In genomic region chr11:108947425-108948184, GRCm38 (mm10) we compare ENCODE assay signal across 11 mouse cellular contexts. TPM values are rescaled to one million over a fixed set of nuclear protein-coding genes. Genes with fewer than 3 reads are reported as not detected.
A peak's percentile ranks its signal among the peaks of the same experiment; 100 is the strongest.
DNase-seq lines count a peak whose midpoint lies in the region; ATAC-seq lines count a peak whose summit lies in the region.
"Had no signal": no experiment of that assay in that cellular context is flagged by ENCODE, and none has a peak within 500 bp of the region (broad histone marks: within the 10 kb centered on the region; RNA-seq: fewer than 3 reads in every experiment).

No protein-coding gene starts in this region.

- intact Hi-C loops in gastrocnemius, postnatal 36 days (cut with DNase I), result no loop called here

- peaks cover 73% of the 10 kb centered on the region for H3K36me3 ChIP-seq in limb, embryonic 15.5 days

- peak; percentile 37 for DNase-seq in gastrocnemius, postnatal 10 days
- DNase-seq in gastrocnemius, postnatal 36 days, result no peak
- peak; percentile 17 for DNase-seq in NIH3T3 (ENCODE audit: low read depth)
- peak; percentile 74 for DNase-seq in fibroblast of lung, adult 2 months (ENCODE audit: low read depth)
- DNase-seq in spleen, postnatal 4 days (ENCODE audit: low spot score in 2 of 2), result no peak
- DNase-seq in spleen, adult 12 weeks (ENCODE audit: low spot score), result no peak
- DNase-seq: kidney, postnatal 25 days; right cerebral cortex, adult 18-20 months had no signal

- H3K4me2 ChIP-seq in limb, embryonic 15.5 days, result 0 out of 2 replicates have a peak overlapping the region, but pooled peaks have one; percentile 10

- peak overlapping the region; percentile 83 for H3K27ac ChIP-seq in limb, embryonic 15.5 days

- H3K9me3 ChIP-seq in limb, embryonic 15.5 days, result no peaks in the 10 kb centered on the region

- peaks cover 36% of the 10 kb centered on the region for H3K4me1 ChIP-seq in limb, embryonic 15.5 days

- H3K4me3 ChIP-seq in limb, embryonic 15.5 days, result no peak overlapping the region

- H3K27me3 ChIP-seq in limb, embryonic 15.5 days, result no peaks in the 10 kb centered on the region
- H3K27me3 ChIP-seq: CH12.LX had no signal

- WGBS in limb, embryonic 15.5 days, result 27% methylated on average over 20 of the region's 20 CpGs

- peak; percentile 70 for ATAC-seq in limb, embryonic 15.5 days (ENCODE audit: insufficient number of reproducible peaks, low FRiP score, low TSS enrichment, low read depth)
- no peak for ATAC-seq in erythroid progenitor cell, adult 5-6 weeks (replicated peaks; ENCODE audit: low FRiP score, poor library complexity, severe bottlenecking)

- H3K9ac ChIP-seq in limb, embryonic 15.5 days, result no peak overlapping the region

RNA-seq across cellular contexts. Expression of gene Axin2, which starts 27.5 kb away (rescaled TPM):
- total RNA-seq in gastrocnemius, postnatal 10 days (2021), result 10 to 100 TPM; 10.8 to 18.6 TPM
- total RNA-seq in gastrocnemius, postnatal 36 days (2021), result 10 to 100 TPM in 1 of 2 experiments, 1 to 10 TPM in 1; 7.0 to 15.0 TPM
- 15.8 and 20.3 TPM in 2 replicates for polyA plus RNA-seq in limb, embryonic 15.5 days (2015; fragmentation: Nextera tagmentation; extraction: Ambion mirVana)
- 0.72 and 2.9 TPM in 2 replicates for total RNA-seq in erythroid progenitor cell, adult 5-6 weeks (2015; ENCODE audit: low replicate concordance)
- 0.77 TPM in 1 of 2 replicates, not detected in the other for total RNA-seq in erythroid progenitor cell, adult 5-6 weeks (2017; ENCODE audit: low replicate concordance)

Comparison
In these comparisons a context has a peak if more than half of its experiments do, and no peak if none do; other contexts are left out.
1. DNase-seq: peak in gastrocnemius, postnatal 10 days (single experiment), NIH3T3 (single experiment) and fibroblast of lung, adult 2 months (single experiment); none in gastrocnemius, postnatal 36 days (0 of 2), spleen, postnatal 4 days (0 of 2) and spleen, adult 12 weeks (single experiment).